Mouse (Mus musculus): ENCODE measurements around the gene Nphs1.
"Not testable (repeated sequence)": the region's sequence is repeated elsewhere in the genome, so short reads cannot be mapped to it uniquely, and the experiment has no call there.

The Nphs1 gene

GRCm38 (mm10) chr7:30440697-30441096 is 17.4 kb upstream of the Nphs1 start:
- no peak for DNase-seq (ENCODE audit: low spot score in 2 of 2)

GRCm38 (mm10) chr7:30443696-30444095 is 14.4 kb upstream of the Nphs1 start:
- DNase-seq (ENCODE audit: low spot score in 2 of 2), result no peak

GRCm38 (mm10) chr7:30444154-30444970 is 13.8 kb upstream of the Nphs1 start:
- no peak for DNase-seq (ENCODE audit: low spot score in 2 of 2)

GRCm38 (mm10) chr7:30444971-30445751 is 13.0 kb upstream of the Nphs1 start, which contains the start of gene Aplp1:
TSS of gene Aplp1 (minus strand) at chr7:30445535.
- peak; percentile 20 to 26 for DNase-seq (ENCODE audit: low spot score in 2 of 2)

- DNase-seq (ENCODE audit: low spot score in 2 of 2), result no peak
Observed at GRCm38 (mm10) chr7:30450241-30450640, 7.9 kb upstream of the Nphs1 start.

GRCm38 (mm10) chr7:30453327-30453726 is 4.8 kb upstream of the Nphs1 start:
- no peak for DNase-seq (ENCODE audit: low spot score in 2 of 2)

GRCm38 (mm10) chr7:30453766-30454165 is 4.3 kb upstream of the Nphs1 start:
- peak in 1 of 2 experiments; percentile 27 for DNase-seq (ENCODE audit: low spot score in 2 of 2)

GRCm38 (mm10) chr7:30454259-30454658 is 3.9 kb upstream of the Nphs1 start:
- no peak for DNase-seq (ENCODE audit: low spot score in 2 of 2)

- no peak for DNase-seq (ENCODE audit: low spot score in 2 of 2)
Observed at GRCm38 (mm10) chr7:30456487-30456886, 1.6 kb upstream of the Nphs1 start.

- no peak for DNase-seq (ENCODE audit: low spot score in 2 of 2)
Observed at GRCm38 (mm10) chr7:30456911-30457628, 1.0 kb upstream of the Nphs1 start.

GRCm38 (mm10) chr7:30459484-30459883 is 1.4 kb downstream of the Nphs1 start:
- DNase-seq (ENCODE audit: low spot score in 2 of 2), result no peak

GRCm38 (mm10) chr7:30463568-30463967 is 5.5 kb downstream of the Nphs1 start:
- no peak for DNase-seq (ENCODE audit: low spot score in 2 of 2)

- no peak for DNase-seq (ENCODE audit: low spot score in 2 of 2)
Observed at GRCm38 (mm10) chr7:30463996-30464395, 5.9 kb downstream of the Nphs1 start.

GRCm38 (mm10) chr7:30464816-30465300 is 6.7 kb downstream of the Nphs1 start:
- no peak for DNase-seq (ENCODE audit: low spot score in 2 of 2)

GRCm38 (mm10) chr7:30472411-30472810 is 14.3 kb downstream of the Nphs1 start:
- DNase-seq (ENCODE audit: low spot score in 2 of 2), result no peak

- no peak for DNase-seq (ENCODE audit: low spot score in 2 of 2)
Observed at GRCm38 (mm10) chr7:30474999-30475398, 16.9 kb downstream of the Nphs1 start.

GRCm38 (mm10) chr7:30476136-30476535 is 18.0 kb downstream of the Nphs1 start:
- not testable (repeated sequence) for DNase-seq (ENCODE audit: low spot score in 2 of 2)

GRCm38 (mm10) chr7:30477415-30478381 is 19.6 kb downstream of the Nphs1 start:
- no peak for DNase-seq (ENCODE audit: low spot score in 2 of 2)

GRCm38 (mm10) chr7:30484250-30484649 is 26.1 kb downstream of the Nphs1 start:
- no peak for DNase-seq (ENCODE audit: low spot score in 2 of 2)

- peak in 1 of 2 experiments; percentile 12 for DNase-seq (ENCODE audit: low spot score in 2 of 2)
Observed at GRCm38 (mm10) chr7:30490251-30490956, 32.3 kb downstream of the Nphs1 start.

All from urinary bladder, postnatal 36 days (tissue).